Mouse (Mus musculus) megakaryocyte-erythroid progenitor cell, adult 5-6 weeks (primary cell): Measurements from ENCODE around the gene Ankrd65. TPM values are rescaled to one million over a fixed set of nuclear protein-coding genes. Genes with fewer than 3 reads are reported as not detected.

Experiments used
- ATAC-seq: replicated peaks from 2 replicates; pipeline ENCODE4 v1.8.0; 2016; ENCODE audit warnings: mild to moderate bottlenecking, inconsistent platforms; ENCODE audit not compliant: severe bottlenecking, poor library complexity, low FRiP score, low TSS enrichment
- total RNA-seq, 2 experiments: library from RNA; stranded (forward) in 1 of 2; stranded (reverse) in 1 of 2; fragments of 200-1000, 215-1000 nt in 1 of 2; fragments of >200 nt in 1 of 2; fragmentation: Nextera tagmentation in 1 of 2; gene quantifications; 2 replicates each; pipeline ENCODE4 v1.2.3; 2014 to 2017

Gene Ankrd65
- total RNA-seq, 2 experiments from 2014 or later, result not detected

- ATAC-seq, result peak; percentile 67
These were observed 12.6 kb downstream of the Ankrd65 start, which contains the start of gene Mrpl20 for GRCm38 (mm10) chr4:155802741-155803339. Mrpl20 (plus strand) TSS chr4:155802878.

GRCm38 (mm10) chr4:155803340-155804041, 13.3 kb downstream of the Ankrd65 start:
- ATAC-seq, result peak; percentile 95

GRCm38 (mm10) chr4:155807841-155808240, 17.6 kb downstream of the Ankrd65 start:
- ATAC-seq, result no peak

DNA sequence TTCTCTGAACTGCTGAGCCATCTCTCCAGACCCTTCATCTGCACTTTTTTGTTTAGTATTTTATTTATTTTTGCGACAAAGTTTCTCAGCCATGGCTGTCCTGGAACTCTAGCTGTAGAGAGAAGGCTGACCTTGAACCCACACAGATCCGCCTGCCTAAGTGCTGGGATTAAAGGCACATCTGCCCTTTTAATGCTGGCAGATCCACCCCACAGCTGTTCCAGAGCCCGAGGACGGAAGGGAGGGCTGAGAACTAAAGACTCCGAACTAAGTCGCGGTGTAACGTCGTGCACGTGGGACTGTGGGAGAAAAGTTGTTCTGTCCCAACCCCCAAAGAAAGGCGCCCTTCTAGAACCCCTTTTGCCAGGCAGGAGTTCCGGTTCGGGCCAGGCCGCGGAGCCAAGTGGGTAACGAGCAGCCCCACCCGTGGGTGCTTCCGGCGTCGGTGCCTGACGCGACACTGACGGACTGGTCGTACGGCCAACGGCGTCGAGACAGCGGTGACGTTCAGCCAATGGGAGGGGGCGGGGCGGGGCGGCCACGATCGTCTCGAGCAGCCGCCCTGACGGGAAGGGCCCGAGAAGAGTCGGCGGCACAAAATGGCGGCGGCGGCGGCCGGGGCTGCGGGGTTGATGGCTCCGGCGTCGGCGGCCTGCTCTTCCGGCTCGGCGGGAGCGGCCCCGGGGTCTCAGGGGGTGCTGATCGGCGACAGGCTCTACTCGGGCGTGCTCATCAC, 21.9 kb downstream of the Ankrd65 start, which contains the start of gene Ccnl2:
Ccnl2 (plus strand) TSS at position 561 of the 736 bp plus-strand sequence.
- ATAC-seq, result peak; percentile 98

GRCm38 (mm10) chr4:155812665-155813181, 22.5 kb downstream of the Ankrd65 start:
- no peak for ATAC-seq

DNA sequence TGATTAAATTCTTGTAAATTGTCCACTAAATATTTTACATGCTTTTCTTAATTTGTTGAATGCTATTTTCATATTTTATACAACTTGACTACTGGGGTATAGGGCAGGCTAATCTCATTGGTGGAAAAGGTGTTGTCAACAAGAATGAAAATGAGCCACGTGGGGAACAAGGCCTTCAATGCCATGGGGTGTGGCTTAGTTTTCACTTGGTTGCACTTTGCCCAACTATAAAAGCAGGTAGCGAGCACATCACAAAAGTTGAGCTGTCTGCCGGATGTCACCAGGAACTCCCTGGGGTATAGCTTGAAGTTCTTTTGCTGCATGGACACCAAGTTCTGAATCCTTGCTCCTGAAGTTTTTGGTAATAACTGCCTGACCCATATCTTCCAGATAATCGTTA, 27.3 kb downstream of the Ankrd65 start:
- no peak for ATAC-seq

DNA sequence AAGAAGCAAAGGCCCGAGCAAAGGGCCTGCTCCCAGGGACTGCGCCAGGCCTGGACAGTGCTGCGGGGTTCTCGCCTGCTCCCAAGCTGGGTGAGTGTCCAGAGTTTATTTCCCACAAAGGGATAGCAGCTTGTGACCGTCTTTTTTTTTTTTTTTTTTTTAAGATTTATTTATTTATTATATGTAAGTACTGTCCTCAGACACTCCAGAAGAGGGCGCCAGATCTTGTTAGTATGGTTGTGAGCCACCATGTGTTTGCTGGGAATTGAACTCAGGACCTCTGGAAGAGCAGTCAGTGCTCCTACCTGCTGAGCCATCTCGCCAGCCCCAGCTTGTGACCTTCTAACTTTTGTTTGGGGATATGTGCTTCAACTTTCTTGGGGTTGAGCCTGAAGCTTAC, 30.8 kb downstream of the Ankrd65 start:
- ATAC-seq, result no peak

DNA sequence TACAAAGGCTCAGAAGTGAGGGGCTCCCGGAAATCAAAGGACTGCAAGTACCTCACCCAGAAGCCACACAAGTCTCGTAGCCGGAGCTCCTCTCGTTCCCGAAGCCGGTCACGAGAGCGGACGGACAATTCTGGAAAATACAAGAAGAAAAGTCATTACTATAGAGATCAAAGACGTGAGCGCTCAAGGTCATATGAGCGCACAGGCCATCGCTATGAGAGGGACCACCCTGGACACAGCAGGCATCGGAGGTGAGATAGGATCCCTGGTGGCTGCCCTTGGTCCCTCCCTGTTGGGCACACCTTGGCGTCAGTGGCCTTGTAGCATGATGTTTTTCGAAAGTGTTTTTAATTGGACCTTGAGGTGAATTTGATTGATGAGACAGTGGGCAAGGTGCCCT, 33.2 kb downstream of the Ankrd65 start:
- ATAC-seq, result no peak

DNA sequence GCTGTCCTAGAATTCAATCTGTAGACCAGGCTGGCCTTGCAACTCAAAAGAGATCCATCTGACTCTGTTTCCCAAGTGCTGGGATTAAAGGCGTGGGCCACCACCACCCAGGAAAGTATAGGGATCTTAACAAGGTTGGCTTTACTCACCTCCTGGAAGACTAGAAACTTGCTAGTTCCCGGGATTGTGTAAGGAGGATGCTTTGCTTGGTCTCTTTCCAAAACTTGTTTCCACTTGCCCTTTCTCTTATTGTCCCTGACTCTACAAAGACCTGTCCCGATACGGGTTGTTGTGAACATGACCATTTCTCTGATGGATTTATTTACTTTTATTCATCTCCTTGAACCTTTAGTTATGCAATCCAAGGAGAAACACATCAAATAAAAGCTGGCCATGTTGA, 39.6 kb downstream of the Ankrd65 start:
- no peak for ATAC-seq

DNA sequence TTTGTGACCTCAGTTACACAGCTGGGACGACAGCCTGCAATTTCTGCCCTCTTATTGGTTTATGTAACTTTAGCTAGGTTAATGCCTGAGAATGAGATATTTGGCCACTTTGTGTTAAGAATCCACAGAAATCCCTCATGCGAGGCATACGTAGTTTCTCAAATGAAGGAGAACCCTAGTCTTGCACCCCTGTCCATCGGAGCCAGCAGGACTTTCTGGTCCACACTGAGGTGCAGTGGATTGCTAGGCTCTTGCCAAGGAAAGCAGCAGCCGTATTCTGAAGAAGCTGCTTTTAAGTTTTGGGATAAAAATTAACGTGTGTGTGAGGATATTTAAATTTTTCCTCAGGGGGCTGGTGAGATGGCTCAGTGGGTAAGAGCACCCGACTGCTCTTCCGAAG, 40.4 kb downstream of the Ankrd65 start:
- no peak for ATAC-seq

DNA sequence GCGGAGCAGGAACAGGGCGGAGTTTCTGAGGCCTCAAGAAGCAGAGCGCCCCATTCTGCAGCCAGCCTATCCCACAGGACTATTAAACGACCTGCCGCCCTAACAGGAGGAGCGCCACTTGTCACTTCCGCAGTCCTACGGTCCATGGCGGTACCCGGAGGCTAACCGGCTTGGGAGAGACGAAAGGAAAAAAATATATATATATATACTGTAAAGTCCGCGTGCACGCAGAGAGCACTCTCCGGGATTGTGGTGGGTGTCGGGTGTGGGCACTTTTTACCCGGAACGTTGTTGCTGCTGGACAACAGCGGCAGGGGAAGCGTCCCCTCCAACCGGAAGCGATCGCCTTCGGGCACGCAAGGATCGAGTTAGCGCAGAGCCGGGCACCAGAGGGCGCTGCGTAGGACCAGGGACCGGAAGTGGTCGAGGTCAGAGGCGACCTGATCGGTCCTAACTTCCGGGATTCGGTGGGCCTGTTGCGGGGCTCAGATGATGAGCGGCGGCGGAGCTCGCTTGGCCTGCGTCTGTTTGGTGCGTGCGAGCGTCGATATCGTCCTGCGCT, 41.0 kb downstream of the Ankrd65 start, which contains the start of gene Aurkaip1:
Aurkaip1 (plus strand) TSS at position 68 of the 562 bp plus-strand sequence.
- peak; percentile 85 for ATAC-seq

DNA sequence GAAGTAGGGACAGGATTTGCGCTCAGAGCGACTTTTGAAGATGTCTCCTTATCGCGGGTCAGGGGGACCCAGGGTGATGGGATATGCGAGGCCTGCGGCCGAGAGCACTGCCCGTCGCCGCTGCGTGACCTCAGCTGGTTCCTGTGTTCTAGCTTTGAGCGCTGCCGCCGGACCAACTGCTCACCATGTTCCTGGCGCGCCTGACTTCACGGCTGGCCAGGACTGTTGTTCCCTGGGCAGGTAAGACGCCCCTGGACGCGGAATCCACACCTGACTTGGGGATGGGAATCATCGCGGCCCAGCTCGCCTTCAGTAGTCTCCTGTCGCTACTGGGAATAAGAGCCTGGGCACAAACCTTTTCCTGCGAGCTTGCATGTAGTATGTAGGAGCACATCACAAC, 41.6 kb downstream of the Ankrd65 start:
- no peak for ATAC-seq

GRCm38 (mm10) chr4:155832321-155832720, 42.1 kb downstream of the Ankrd65 start:
- ATAC-seq, result no peak

- ATAC-seq, result no peak
These were observed 43.0 kb downstream of the Ankrd65 start for GRCm38 (mm10) chr4:155833234-155833633.

- ATAC-seq, result peak; percentile 53
These were observed 43.6 kb downstream of the Ankrd65 start for GRCm38 (mm10) chr4:155833836-155834235.

- no peak for ATAC-seq
These were observed 47.3 kb downstream of the Ankrd65 start for GRCm38 (mm10) chr4:155837404-155838010.

DNA sequence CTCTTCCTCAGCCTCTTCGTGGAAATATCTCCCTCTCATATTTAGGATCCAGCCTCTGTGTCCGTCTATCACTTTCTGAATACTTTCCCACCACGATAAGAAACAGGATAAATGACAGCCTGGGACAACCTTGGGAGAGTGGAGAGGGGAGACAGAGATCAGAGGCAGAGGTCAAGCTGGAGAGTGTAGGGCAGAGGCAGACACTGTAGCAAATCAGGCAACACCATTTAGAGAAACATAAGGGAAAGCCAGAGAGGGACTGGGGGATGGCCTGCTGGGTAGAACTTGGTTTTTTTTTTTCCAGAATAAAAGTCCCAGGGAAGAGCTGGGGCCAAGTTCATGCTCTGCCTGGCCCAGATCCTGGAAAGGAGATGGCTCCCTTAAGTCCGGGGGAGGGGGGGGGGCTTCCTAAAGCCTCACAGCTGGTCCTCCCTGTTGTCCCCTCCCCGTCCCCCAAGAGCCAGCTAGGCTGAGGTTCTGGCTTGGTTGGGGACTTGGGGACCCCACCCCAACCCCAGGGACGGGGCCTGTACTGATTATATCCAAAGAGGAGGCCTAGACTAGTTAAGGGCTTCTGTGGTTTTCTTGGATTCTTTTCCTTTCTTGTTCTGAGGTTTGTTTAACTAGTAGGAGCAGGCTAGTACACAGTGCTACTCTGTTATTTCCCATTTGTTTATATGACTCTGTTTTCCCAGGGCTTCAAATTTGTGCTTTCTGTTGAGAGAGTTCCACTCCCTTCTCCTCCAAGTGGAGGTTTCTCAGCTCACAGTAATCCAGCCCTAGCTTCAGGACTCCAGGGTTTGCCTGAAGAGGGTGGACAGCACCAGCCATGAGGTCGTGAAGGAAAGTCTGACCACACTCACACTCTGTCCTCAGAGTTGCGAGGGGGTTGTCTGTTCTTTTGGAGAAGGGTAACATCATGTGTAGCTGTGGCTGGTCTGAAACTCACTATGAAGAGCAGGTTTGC, 48.2 kb downstream of the Ankrd65 start:
- ATAC-seq, result no peak

DNA sequence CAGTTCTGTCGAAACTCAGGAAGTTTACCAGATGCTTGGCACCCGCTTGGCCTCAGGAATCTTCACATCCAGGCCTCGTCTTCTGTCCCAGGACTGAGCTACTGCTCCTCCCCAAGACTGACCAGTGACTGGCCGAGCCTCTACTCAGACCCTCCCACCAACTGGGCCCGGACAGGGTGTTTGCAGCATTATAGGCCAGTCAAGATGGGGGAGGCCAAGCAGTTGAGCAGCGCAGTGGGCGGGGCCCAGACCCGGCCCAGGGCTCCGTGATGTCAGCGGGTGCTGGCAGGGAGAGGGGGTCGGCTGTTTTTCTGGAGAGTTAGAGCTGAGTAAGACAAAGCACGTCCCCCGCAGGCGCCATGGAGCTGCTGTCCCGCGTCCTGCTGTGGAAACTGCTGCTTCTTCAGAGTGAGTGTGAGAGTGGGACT, 49.3 kb downstream of the Ankrd65 start, which contains the start of gene Mxra8:
Mxra8 (plus strand) TSS at position 198 of the 428 bp plus-strand sequence.
- no peak for ATAC-seq
